Mouse (Mus musculus) stomach, postnatal 0 days (tissue): ENCODE data around the gene Ccdc36.

ENCODE experiments used
- CTCF ChIP-seq: IDR thresholded peaks from 2 replicates; pipeline ENCODE4 v1.5.1; 2016; ENCODE audit warnings: antibody characterized with exemption, low read depth, mild to moderate bottlenecking, moderate library complexity
- EP300 ChIP-seq: optimal IDR thresholded peaks from 2 replicates; pipeline ENCODE3; 2016; ENCODE audit warnings: antibody characterized with exemption

- TF ChIP-seq CTCF (no peak), EP300 (no peak)
Measured at GRCm38 (mm10) chr9:108401186-108401960, 26.9 kb downstream of the Ccdc36 start.
